Mouse (Mus musculus) liver, embryonic 15.5 days (tissue): ENCODE results near the gene Ccdc90b. TPM values are rescaled to one million over a fixed set of nuclear protein-coding genes. Genes with fewer than 3 reads are reported as not detected.
A peak's percentile ranks its signal among the peaks of the same experiment; 100 is the strongest.

ENCODE experiments used
- ATAC-seq: fragments of 200-750 bp; cut with Nextera tagmentation; 2 replicates; pipeline ENCODE4 v1.8.0; 2017; ENCODE audit warnings: moderate number of reproducible peaks, mild to moderate bottlenecking, moderate library complexity; ENCODE audit not compliant: insufficient read depth
- H3K27ac ChIP-seq: fragments of 300-500 bp; sonication (generic); replicated peaks from 2 replicates; pipeline ENCODE4 v1.5.1; 2015; ENCODE audit warnings: mild to moderate bottlenecking, inconsistent platforms
- H3K27me3 ChIP-seq: fragments of 300-500 bp; sonication (generic); 2 replicates; pipeline ENCODE4 v1.6.1; 2015; ENCODE audit warnings: mild to moderate bottlenecking, inconsistent platforms
- H3K36me3 ChIP-seq: fragments of 300-500 bp; sonication (generic); replicated peaks from 2 replicates; pipeline ENCODE4 v1.6.1; 2015; ENCODE audit warnings: moderate library complexity, mild to moderate bottlenecking, inconsistent platforms
- H3K4me1 ChIP-seq: fragments of 300-500 bp; sonication (generic); replicated peaks from 2 replicates; pipeline ENCODE4 v1.6.1; 2015; ENCODE audit warnings: inconsistent platforms
- H3K4me2 ChIP-seq: fragments of 300-500 bp; sonication (generic); 2 replicates; pipeline ENCODE4 v1.6.1; 2015; ENCODE audit warnings: moderate library complexity, mild to moderate bottlenecking, inconsistent platforms
- H3K4me3 ChIP-seq: fragments of 300-500 bp; sonication (generic); replicated peaks from 2 replicates; pipeline ENCODE4 v1.5.1; 2015; ENCODE audit warnings: mild to moderate bottlenecking, inconsistent platforms
- H3K9ac ChIP-seq: fragments of 300-500 bp; sonication (generic); 2 replicates; pipeline ENCODE4 v1.6.1; 2015; ENCODE audit warnings: moderate library complexity, mild to moderate bottlenecking, inconsistent platforms
- H3K9me3 ChIP-seq: fragments of 300-500 bp; sonication (generic); replicated peaks from 2 replicates; pipeline ENCODE4 v1.6.1; 2016; ENCODE audit warnings: inconsistent platforms
- WGBS: fragments of 180-500 bp; shearing (Covaris S2); methylation state at CpG from one replicate; pipeline ENCODE4 v1.1.7; 2015; ENCODE audit warnings: mixed read lengths; ENCODE audit not compliant: insufficient replicate concordance; 5-methylcytosine and 5-hydroxymethylcytosine counted together
- polyA plus RNA-seq: library from polyadenylated mRNA; unstranded; fragments of >200 nt; fragmentation: Nextera tagmentation; extraction: Ambion mirVana; gene quantifications from 2 replicates; pipeline ENCODE4 v1.2.1, GENCODE M21; 2015

The Ccdc90b gene
- 10.8 and 13.3 TPM in 2 replicates for polyA plus RNA-seq

GRCm38 (mm10) chr7:92560986-92561876 is at the start of gene Ccdc90b:
Ccdc90b (plus strand) TSS chr7:92561149.
- Histone ChIP-seq H3K4me2 (peak within 1 kb of the TSS; percentile 89), H3K36me3 (no peaks in the 10 kb centered on the region), H3K27ac (peak within 1 kb of the TSS; percentile 71), H3K4me3 (peak within 1 kb of the TSS; percentile 94), H3K27me3 (no peaks in the 10 kb centered on the region), H3K9me3 (no peaks in the 10 kb centered on the region), H3K4me1 (peaks cover 39% of the 10 kb centered on the region), H3K9ac (peak within 1 kb of the TSS; percentile 65)
- peak; percentile 87 for ATAC-seq
- WGBS = 1% methylated on average over 60 of the region's 60 CpGs

- Histone ChIP-seq H3K27ac (no peak overlapping the region), H3K27me3 (no peaks in the 10 kb centered on the region), H3K9me3 (no peaks in the 10 kb centered on the region), H3K4me3 (no peak overlapping the region), H3K9ac (no peak overlapping the region), H3K36me3 (no peaks in the 10 kb centered on the region), H3K4me1 (no peaks in the 10 kb centered on the region), H3K4me2 (no peak overlapping the region)
- ATAC-seq = no peak
- WGBS = 65% methylated on average over 3 of the region's 3 CpGs
These were observed 40.6 kb upstream of the Ccdc90b start for GRCm38 (mm10) chr7:92520397-92520796.

GRCm38 (mm10) chr7:92520820-92521219 is 40.1 kb upstream of the Ccdc90b start:
- no peak overlapping the region for H3K4me2 ChIP-seq
- no peaks in the 10 kb centered on the region for H3K36me3 ChIP-seq
- H3K9me3 ChIP-seq = no peaks in the 10 kb centered on the region
- H3K9ac ChIP-seq = no peak overlapping the region
- 35% methylated on average over 4 of the region's 4 CpGs for WGBS
- H3K27me3 ChIP-seq = no peaks in the 10 kb centered on the region
- H3K27ac ChIP-seq = no peak overlapping the region
- ATAC-seq = no peak
- H3K4me1 ChIP-seq = no peaks in the 10 kb centered on the region
- H3K4me3 ChIP-seq = no peak overlapping the region

GRCm38 (mm10) chr7:92529245-92529644 is 31.7 kb upstream of the Ccdc90b start:
- Histone ChIP-seq H3K4me3 (no peak overlapping the region), H3K4me1 (no peaks in the 10 kb centered on the region), H3K36me3 (no peaks in the 10 kb centered on the region), H3K9me3 (no peaks in the 10 kb centered on the region), H3K4me2 (no peak overlapping the region), H3K27me3 (no peaks in the 10 kb centered on the region), H3K27ac (no peak overlapping the region), H3K9ac (no peak overlapping the region)
- WGBS = 63% methylated on average over 4 of the region's 4 CpGs
- ATAC-seq = no peak

- 60% methylated on average over 6 of the region's 6 CpGs for whole genome bisulfite sequencing
- ATAC-seq = no peak
These were observed 28.5 kb upstream of the Ccdc90b start for GRCm38 (mm10) chr7:92532351-92533036.

GRCm38 (mm10) chr7:92546763-92547162 is 14.2 kb upstream of the Ccdc90b start:
- H3K4me3 ChIP-seq = no peak overlapping the region
- no peak overlapping the region for H3K27ac ChIP-seq
- H3K36me3 ChIP-seq = no peaks in the 10 kb centered on the region
- no peaks in the 10 kb centered on the region for H3K4me1 ChIP-seq
- H3K27me3 ChIP-seq = no peaks in the 10 kb centered on the region
- 45% methylated on average over 2 of the region's 2 CpGs for WGBS
- H3K4me2 ChIP-seq = no peak overlapping the region
- no peak for ATAC-seq
- no peak overlapping the region for H3K9ac ChIP-seq
- no peaks in the 10 kb centered on the region for H3K9me3 ChIP-seq

More at GRCm38 (mm10) chr7:92532351-92533036, 28.5 kb upstream of the Ccdc90b start:
- Histone ChIP-seq H3K4me3 (no peak overlapping the region), H3K36me3 (no peaks in the 10 kb centered on the region), H3K27ac (no peak overlapping the region), H3K27me3 (no peaks in the 10 kb centered on the region), H3K4me2 (no peak overlapping the region), H3K4me1 (no peaks in the 10 kb centered on the region), H3K9me3 (no peaks in the 10 kb centered on the region), H3K9ac (no peak overlapping the region)

GRCm38 (mm10) chr7:92550248-92550989 is 10.5 kb upstream of the Ccdc90b start:
- H3K4me2 ChIP-seq = no peak overlapping the region
- ATAC-seq = no peak
- no peaks in the 10 kb centered on the region for H3K9me3 ChIP-seq
- H3K4me1 ChIP-seq = no peaks in the 10 kb centered on the region
- no peaks in the 10 kb centered on the region for H3K27me3 ChIP-seq
- H3K27ac ChIP-seq = no peak overlapping the region
- no peak overlapping the region for H3K4me3 ChIP-seq
- WGBS = 65% methylated on average over 6 of the region's 6 CpGs
- no peak overlapping the region for H3K9ac ChIP-seq
- H3K36me3 ChIP-seq = no peaks in the 10 kb centered on the region

GRCm38 (mm10) chr7:92550990-92551392 is 10.0 kb upstream of the Ccdc90b start:
- 45% methylated on average over 4 of the region's 4 CpGs for WGBS
- H3K36me3 ChIP-seq = no peaks in the 10 kb centered on the region
- H3K4me3 ChIP-seq = no peak overlapping the region
- no peak overlapping the region for H3K9ac ChIP-seq
- H3K9me3 ChIP-seq = no peaks in the 10 kb centered on the region
- no peak overlapping the region for H3K27ac ChIP-seq
- H3K4me2 ChIP-seq = no peak overlapping the region
- no peaks in the 10 kb centered on the region for H3K27me3 ChIP-seq
- H3K4me1 ChIP-seq = no peaks in the 10 kb centered on the region
- ATAC-seq = no peak

GRCm38 (mm10) chr7:92558744-92559143 is 2.2 kb upstream of the Ccdc90b start:
- 33% methylated on average over 2 of the region's 2 CpGs for WGBS
- H3K27ac ChIP-seq = peak overlapping the region; percentile 65
- peak; percentile 74 for ATAC-seq

GRCm38 (mm10) chr7:92566775-92567174 is 5.8 kb downstream of the Ccdc90b start:
- no peak for ATAC-seq
- Histone ChIP-seq H3K27ac (no peak overlapping the region), H3K27me3 (no peaks in the 10 kb centered on the region), H3K4me2 (no peak overlapping the region), H3K9me3 (no peaks in the 10 kb centered on the region), H3K9ac (no peak overlapping the region), H3K4me3 (no peak overlapping the region), H3K4me1 (peaks cover 6% of the 10 kb centered on the region), H3K36me3 (peaks cover 6% of the 10 kb centered on the region)
- 74% methylated on average over 1 of the region's 1 CpGs for WGBS

More at GRCm38 (mm10) chr7:92558744-92559143, 2.2 kb upstream of the Ccdc90b start:
- Histone ChIP-seq H3K4me2 (peak overlapping the region; percentile 21; the same call in 1 of the 2 replicates), H3K36me3 (no peaks in the 10 kb centered on the region), H3K9me3 (no peaks in the 10 kb centered on the region), H3K4me1 (peaks cover 39% of the 10 kb centered on the region), H3K4me3 (no peak overlapping the region), H3K27me3 (no peaks in the 10 kb centered on the region), H3K9ac (no peak overlapping the region)
